Mouse (Mus musculus): ENCODE data around the gene Nptn. TPM values are rescaled to one million over a fixed set of nuclear protein-coding genes. Genes with fewer than 3 reads are reported as not detected.

The Nptn gene
- total RNA-seq, 1 experiment from 2014 or later: 177 TPM

- DNase-seq: no peak
Measured at GRCm38 (mm10) chr9:58698486-58698885, 116.4 kb downstream of the Nptn start.

- DNase-seq: no peak
Measured at GRCm38 (mm10) chr9:58701751-58702150, 119.7 kb downstream of the Nptn start.

GRCm38 (mm10) chr9:58703766-58704165, 121.7 kb downstream of the Nptn start:
- DNase-seq: no peak

- DNase-seq: no peak
Measured at GRCm38 (mm10) chr9:58706024-58706423, 124.0 kb downstream of the Nptn start.

Other genes starting within 250 kb of the Nptn start
- not detected in 2 replicates for gene Tbc1d21, start 211.8 kb upstream of the Nptn start, total RNA-seq (2021)
- 8.0 and 10.2 TPM in 2 replicates for gene Insyn1, start 93.6 kb upstream of the Nptn start, total RNA-seq (2021)
- gene Cd276, start 26.8 kb upstream of the Nptn start, total RNA-seq (2021): 13.6 and 18.3 TPM in 2 replicates
- gene Rec114, start 161.7 kb downstream of the Nptn start, total RNA-seq (2021): not detected in 2 replicates
- 0.67 and 0.73 TPM in 2 replicates for gene Hcn4, start 241.2 kb downstream of the Nptn start, total RNA-seq (2021)